Mouse (Mus musculus): ENCODE data around the gene H2-M5.
"Not testable (repeated sequence)": the region's sequence is repeated elsewhere in the genome, so short reads cannot be mapped to it uniquely, and the experiment has no call there.

The H2-M5 gene

DNA sequence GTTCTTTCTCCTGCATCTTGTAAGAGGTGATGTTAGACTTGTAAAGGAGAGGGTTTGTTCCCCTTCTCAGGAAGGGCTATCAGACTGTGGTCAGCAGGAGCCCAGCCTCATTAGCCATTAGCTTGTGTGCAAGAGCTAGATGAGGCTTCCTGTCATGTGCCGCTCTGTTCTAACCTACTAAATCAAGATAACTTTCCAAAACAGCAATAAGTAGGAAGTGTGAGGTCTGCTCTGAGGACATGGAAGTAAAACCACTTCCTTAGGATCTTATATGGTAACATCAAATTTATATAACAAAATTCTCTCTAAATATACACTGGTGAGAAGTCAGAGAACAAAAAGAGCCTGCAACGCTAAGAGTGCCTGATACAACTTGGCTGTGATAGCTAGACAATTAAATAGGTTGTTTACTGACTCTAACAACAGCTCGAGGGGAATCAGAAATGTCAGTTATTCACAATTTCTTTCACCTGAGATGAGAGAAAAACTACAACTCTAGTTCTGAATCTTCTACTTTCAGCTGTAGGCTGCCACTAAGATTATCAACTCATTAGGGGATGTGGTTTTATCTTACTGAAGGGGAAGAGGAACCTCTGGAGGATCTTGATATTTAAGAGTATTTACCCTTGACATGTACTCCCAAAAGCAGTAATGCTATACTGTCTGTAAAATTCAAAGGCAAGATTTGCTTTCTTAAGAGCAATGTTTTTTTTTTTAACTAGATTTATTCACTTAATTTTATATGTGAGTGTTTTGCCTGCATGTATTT, 3.2 kb upstream of the H2-M5 start:
- no peak for DNase-seq

DNA sequence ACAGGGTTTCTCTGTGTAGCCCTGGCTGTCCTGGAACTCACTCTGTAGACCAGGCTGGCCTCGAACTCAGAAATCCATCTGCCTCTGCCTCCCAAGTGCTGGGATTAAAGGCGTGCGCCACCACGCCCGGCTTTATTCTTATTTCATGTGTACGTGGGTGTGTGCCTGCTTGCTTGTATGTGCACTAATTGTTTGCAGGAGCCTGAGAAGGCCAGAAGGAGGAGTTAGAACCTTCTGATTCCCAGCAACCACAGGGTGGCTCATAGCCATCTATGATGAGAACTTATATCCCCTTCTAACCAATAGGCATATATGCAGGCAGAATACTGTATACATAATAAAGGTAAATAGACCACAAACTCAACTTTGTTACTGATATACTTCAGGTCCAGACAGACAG, 1.3 kb upstream of the H2-M5 start:
- DNase-seq, result not testable (repeated sequence)

DNA sequence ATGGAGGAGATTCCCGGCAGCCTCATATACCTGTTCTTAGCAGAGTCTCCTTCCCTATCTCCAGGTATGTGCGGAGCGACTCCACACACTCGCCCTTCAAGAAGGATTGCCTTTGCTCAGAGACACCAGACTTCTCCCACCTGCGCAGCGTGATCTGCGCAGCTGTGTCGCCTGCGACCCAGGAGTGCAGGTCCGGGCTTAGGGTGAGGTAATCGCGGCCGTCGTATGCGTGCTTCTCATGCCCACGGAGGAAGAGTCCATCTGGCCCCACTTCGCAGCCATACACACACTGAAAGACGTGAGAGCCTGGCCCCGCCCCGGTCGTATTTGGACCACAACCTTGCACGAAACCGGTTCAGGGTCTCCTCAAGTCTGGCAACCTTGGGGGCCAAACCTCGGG, 862 bp downstream of the H2-M5 start:
- no peak for DNase-seq

DNA sequence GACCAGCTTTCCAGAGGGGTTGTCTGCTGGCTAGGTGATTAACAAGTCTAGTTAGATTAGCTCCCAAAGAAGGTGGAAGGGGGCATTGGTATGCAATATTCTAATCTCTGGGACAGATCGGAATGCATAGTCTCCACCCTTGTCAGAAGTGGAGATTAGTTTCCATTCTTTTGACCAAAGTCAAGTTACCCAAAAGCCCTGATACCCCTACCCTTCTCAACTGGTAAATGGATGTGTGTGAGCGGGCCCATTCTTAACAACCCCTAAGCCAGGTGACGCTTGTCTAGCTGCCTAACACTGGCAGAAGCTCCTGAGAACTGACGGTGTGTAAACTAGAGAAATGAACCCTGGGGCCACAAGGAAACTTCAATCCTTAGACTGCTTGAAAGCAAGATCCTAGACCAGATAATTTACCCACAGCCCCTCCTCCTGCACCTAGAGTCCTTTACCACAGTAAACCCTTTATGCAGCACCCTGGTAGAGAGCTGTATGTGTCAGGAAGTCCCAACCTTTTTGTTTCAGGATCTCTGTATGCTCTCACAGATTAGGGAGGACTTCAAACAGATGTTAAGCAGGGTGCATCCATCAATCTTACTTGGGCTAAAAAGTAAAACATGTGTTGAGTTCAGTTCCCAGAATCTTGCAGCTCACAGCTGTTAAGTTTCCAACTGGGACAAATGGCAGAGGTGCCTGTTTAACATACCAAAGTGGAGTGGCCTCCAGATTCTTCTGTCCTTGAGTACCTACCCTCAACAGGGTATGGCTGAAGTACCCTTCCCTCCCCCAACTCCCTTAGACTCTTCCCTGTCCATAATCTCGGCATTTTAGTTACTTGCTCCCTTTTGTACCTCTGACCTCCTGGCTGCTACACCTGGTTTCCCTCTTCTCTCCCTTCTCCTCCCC, 6.8 kb downstream of the H2-M5 start:
- no peak for DNase-seq

DNA sequence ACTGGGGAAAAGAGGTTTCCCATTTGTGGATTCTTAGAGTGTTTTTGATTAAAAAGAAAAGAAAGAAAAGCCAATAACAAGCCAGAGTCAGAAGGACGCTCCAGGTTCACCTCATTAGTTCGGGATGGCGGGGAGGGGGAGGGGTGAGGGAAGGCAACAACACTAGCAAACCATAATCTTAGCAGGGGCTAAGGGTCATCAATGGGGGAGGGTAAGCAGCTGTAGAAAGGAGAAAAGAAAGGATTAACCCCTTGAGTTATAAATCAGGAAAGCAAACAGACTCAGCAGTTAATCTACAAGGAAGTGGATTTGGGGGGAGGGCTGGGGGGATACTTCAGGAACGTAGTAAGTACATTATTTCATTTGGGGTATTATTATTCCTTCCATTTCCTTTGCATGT, 7.5 kb downstream of the H2-M5 start:
- DNase-seq, result peak; percentile 14

DNA sequence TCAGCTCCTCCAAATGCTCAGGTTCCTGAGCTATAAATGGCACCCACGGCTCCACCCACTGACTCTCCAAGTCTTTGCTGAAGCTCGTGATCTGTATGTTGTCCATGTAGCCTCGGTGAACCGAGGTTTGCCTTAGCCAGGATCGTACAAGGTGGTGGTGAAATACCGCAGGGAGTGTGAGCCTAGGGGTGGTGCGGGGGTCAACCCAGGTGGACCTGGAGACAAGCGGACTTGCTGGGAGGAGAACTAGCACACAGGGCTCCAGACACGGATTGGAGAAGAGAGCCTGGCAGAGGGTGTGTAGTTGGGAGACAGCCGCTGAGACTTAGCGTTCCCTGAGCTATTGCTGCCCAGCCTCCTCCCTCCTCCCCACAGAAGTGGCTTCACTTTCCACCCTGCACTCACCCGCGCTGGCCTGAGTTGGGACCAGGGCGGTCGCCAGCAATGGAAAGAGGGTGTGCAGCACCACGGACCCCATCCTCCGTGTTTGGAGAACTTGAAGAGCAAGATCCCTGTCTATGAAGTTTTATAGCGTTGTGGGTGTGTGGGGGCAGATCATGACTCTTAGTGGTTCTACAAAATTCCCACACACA, 8.0 kb downstream of the H2-M5 start, which contains the start of gene 2410137M14Rik:
Gene 2410137M14Rik (minus strand): TSS at position 17 of the 593 bp plus-strand sequence.
- DNase-seq, result peak; percentile 16

DNA sequence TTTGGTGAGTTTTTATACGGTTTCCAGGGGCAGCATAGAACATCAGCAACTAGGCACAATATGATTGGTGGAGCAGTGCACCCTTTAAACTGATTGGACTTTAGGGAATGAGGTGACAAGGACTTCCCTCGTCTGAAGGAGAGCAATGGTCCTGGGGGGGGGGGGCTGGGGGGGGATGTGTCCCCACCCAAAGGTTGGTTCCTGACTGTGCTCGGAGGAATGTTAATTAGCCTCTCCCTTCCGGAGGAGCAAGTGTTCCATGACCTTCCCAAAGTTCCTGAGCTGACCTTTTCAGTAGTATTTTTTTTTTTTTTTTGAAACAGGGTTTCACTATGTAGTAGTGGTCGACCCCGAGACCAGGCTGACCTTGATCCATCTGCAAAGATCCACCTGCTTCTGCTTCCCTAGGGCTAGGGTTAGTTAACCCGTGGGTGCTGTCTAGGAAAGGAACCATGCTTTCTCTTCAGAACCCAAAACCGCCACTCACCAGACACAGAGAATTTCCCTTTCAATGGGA, 16.0 kb downstream of the H2-M5 start:
- no peak for DNase-seq

DNA sequence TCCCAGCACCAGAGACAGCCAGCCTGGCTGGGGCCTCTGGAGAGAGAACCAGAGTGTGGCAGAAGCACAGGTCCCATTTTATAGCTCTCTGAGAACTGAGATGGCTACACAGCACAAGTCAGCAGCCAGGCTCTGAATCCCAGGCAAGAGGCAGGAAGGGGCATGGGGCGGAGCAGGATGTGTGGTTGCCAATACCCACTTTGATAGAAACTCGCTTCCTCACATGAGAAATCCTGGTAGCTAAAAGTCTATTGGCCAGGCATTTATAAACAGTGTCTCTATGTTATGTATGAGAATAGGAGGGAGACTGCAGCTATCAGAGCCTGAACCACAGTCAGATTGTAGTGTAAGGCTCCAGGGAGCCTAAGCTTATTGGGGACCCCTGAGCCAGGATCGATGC, 16.5 kb downstream of the H2-M5 start:
- no peak for DNase-seq

DNA sequence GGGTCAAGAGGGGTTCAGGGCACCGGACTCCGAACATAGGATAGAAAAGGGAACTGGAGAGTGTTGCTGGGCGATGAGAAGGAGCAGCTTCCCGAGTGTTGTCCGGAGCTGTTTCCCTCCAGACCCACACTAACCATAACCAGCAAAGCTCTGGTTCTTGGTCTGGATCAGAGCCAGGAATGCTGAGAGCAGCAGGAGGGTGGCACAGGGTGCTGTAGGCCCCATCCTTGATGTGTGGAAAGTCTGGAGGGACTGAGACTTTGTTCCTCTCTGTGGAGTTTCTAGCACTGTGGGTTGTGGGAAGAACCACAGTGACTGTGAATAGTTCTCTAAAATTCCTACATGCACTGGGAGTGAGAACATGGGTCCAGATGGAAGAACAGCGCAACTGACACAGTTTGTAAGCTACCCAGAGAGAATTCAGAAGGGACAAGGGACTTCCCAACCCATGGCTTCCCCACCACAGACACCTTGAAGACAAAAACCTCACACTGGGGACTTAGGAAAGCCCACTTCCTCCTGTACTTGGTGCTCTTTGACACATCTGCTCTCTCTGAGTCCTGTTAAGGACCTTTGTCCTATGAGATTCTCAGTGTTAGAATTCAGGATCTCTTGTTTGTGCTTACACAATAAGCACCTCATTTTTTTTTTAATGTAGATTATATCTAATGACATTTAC, 18.0 kb downstream of the H2-M5 start:
- no peak for DNase-seq

DNA sequence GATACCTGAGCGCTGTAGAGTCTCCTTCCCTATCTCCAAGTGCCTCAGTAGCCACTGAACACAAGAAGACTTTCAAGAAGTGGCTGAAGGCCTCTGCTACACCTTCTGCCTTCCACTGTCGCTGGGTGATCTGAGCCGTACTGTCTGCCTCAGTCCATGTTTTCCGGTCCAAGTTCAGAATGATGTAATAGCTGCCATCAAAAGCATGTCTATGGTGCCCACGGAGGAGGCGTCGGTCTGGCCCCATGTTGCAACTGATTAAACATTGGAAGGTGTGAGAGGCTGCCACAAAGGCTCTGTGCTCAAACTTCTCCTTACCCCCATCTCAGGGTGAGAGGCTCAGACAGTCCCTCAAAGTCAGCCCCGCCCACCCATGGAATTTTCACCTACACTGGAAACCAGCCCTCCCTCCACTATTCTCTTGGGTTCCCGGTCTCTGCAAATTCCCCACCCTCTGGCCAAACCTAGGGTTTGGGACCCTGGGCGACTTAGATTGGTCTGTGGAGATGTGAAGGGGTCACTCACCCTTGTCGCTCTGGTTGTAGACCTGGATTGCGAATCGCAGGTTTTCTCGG, 18.9 kb downstream of the H2-M5 start:
- DNase-seq, result no peak

DNA sequence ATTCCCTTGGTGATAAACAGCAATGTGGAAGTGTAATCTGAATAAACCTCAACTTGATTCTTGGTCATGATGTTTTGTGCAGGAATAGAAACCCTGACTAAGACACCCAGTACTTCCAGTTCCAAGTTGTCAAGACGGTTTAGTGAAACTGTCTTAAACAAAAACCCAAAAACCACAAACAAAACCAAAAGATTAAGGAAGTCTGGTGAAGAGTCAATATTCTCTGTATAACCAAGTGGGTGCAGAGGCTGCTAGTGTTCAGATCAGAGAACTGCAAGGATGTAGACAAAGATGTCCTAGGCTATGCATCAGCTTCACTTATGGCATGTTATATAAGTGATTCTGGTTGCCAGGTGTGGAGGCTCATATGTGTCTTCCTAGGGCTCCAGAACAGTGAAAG, 22.5 kb downstream of the H2-M5 start:
- no peak for DNase-seq

DNA sequence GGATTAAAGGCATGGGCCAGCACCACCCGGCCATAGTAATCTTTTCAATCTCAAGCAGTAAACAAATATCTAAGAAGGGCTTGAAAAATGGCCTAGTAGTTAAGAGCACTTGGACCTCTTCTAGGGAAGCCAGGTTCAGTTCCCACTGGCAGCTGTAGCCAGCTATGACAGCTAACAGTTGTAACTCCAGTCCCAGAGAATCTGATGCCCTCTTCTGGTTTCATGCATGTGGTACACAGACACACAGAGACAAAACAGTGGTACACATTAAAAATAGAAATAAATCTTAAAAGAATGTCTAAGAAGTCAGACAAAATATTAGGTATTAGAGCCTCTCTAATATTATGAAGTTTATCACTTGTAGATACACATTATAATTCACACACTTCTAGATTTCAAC, 28.2 kb downstream of the H2-M5 start:
- DNase-seq, result no peak

DNA sequence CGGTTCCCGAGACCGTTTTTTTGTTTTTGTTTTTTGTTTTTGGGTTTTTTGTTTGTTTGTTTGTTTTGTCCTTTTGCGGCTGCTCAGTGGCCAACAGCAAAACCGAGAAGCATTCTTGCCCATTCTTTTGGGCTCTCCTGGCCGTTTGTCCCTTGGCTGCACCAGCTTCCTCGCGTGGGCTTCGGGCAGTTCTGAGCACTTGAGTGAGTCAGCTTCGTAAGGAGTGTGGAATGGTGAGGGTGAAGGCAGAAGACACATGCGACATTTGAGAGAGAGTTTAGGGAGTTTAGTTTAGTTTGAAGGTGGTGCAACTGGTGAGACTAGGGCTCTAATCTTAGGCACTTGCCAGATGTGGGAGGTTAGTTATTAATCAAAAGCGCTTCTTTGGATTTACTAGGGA, 30.5 kb downstream of the H2-M5 start:
- peak; percentile 29 for DNase-seq

DNA sequence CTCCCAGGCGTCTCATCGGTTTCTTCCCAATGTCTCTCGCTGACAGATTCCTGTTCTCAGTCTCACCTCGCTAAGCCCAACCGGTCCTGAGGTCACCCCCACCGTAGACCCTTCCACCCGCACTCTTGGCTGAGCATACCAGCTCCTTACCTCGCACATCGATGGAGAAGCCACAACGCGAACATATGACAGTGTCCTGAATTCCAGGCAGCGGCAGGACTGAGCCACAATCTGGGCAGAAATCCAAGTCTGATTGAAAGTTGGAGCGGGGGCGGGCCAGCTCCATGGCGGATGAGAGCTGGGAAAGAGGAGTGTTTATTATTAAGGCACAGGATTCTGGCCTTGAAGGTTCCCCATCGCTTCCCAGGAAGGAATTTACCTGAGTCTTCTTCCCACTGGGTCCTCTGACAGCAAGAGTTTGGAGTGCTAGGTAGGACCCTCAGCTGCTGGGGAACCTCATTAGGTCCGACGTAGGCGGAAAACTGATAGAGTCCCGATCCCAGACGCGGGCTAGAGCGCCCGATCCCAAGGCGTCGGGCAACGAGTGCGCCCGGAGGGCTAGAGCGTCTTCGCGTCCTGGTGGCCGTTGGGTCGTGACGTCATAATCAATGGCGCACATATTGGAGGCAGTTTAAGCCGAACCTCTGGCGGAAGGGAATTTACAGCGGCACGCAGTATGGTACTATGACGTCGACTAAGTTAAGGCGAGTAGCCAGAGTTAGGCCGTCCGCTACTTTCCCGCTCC, 31.2 kb downstream of the H2-M5 start, which contains the start of the genes Znrd1 and Znrd1as:
Gene Znrd1 (minus strand): TSS at position 561 of the 745 bp plus-strand sequence.
Gene Znrd1as (plus strand): TSS at position 594 of the 745 bp plus-strand sequence.
- DNase-seq, result peak; percentile 97

DNA sequence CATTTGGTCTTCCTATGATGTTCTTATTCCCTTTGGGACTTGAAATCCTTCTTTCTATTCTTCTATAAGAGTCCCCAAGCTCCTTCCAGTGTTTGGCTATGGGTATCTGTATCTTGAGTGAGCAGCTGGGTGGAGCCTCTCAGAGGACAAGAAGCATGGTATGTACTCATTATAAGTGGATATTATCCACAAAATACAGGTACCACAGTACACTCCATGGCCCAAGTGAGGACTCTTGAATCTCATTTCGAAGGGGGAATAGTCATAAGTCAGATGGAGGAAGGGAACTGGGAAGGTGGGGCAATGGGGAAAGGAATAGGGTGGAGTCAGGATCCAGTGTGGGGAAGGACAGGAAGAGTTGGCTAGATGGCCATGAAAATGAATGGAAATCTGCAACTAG, 36.3 kb downstream of the H2-M5 start:
- DNase-seq, result no peak

DNA sequence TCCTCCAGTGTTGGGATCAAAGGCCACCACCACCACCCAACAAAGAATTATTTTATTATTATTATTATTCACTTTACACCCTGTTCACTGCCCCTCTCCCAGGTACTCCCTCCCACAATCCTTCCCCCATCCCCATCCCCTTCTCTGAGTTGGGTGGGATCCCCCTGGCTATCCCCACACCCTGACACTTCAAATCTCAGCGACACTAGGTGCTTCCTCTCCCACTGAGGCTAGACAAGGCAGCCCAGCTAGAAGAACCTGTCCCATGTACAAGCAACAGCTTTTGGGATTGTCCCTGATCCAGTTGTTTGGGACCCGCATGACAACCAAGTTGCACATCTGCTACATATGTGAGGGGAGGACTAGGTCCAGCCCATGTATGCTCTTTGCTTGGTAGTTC, 36.7 kb downstream of the H2-M5 start:
- no peak for DNase-seq

DNA sequence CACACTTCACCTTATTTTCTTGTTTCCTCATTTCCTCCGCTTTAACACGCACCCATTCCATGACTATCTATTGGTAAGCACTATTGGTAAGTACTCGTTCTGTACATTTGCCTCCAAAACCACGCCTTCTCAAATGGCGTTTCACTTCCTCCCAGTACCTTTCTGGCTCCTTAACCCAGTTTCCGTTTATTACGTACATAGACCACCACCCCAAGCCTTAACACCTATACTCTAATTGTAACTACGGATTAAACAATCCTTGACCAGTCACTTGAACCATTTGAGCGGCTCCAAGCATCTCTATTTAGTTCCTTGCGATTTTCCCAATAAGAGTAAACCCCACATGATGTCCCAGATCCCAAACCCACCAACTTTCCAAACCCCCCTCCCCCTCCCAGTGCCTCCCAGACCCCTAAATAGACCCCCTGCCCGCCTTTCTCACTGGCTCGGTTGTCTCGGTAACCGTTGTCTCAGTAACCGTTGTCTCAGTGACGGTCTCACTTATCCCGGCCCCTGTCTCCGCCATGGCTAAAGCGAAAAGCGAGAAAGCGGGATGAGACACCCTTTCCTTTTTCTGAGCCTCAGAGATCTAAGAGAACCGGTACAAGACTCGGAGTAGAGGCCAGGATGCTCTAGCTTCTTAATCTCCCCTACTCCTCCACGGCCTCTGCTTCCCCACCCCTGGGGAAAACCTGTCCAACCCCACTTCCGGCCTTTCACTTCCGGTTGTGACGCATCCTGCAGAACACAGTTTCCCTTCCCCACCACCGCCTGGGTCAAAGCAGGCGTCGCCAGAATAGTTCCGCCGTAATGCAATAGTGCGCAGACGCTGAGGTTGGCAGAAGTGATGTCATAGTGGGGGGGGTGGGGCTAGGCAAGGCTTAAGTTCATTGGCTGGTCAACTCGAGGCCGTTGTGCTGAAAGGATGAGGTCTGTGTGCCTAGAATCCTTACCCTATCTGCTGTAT, 38.1 kb downstream of the H2-M5 start, which contains the start of gene Ppp1r11:
Gene Ppp1r11 (minus strand): TSS at position 761 of the 967 bp plus-strand sequence.
- peak; percentile 98 for DNase-seq

DNA sequence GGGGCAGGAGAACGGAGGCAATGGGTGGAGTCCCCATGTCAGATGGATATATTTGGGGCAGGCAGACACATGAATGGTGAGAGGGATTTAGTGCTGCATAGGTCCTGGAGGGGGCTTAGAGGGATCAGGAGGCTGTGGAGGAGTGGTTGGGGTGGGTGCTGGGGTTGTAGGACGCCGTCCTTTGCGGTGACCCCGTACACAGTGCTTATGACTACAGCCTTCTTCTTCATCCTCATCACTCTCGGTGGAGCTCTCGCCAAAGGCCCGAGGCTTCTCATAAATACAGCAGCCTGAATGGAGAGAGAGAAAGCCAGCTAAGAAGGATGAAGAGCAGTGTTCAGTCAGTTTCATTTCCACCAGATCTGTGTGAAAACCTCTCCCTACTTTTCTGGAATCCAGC, 40.1 kb downstream of the H2-M5 start:
- no peak for DNase-seq

DNA sequence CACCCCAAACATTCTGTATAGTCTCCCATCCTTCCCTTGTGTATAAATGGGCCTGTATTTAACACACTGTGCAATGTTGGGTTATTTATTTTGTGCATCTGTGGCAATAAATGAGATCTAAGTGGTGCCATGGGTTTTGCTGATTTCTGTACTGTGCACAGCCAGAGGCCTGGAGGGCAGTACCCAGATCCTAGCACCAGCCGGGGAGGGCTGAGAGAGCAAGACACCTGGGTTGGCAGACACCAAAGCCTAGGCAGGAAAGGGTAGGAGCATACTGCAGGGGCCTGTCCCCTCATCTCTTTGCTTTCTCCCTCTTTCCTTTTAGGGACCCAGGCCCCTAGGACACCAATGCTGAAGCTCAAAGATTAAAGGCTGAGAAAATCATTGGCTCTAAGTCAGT, 41.1 kb downstream of the H2-M5 start:
- no peak for DNase-seq

Measured in kidney, postnatal 10 days (tissue).